Mouse (Mus musculus) midbrain, embryonic 10.5 days (tissue): ENCODE data around the gene B9d2. TPM values are rescaled to one million over a fixed set of nuclear protein-coding genes. Genes with fewer than 3 reads are reported as not detected.
A peak's percentile ranks its signal among the peaks of the same experiment; 100 is the strongest.

Experiments used
- DNase-seq: peaks from one replicate; pipeline ENCODE4 v3.0.0-alpha.2; 2017; ENCODE audit warnings: low spot score
- H3K27ac ChIP-seq: fragments of 300-500 bp; sonication (generic); replicated peaks from 2 replicates; pipeline ENCODE4 v1.5.1; 2016; ENCODE audit warnings: mild to moderate bottlenecking
- H3K27me3 ChIP-seq: fragments of 300-500 bp; sonication (generic); 2 replicates; pipeline ENCODE4 v1.6.1; 2016; ENCODE audit warnings: low read depth, mild to moderate bottlenecking; ENCODE audit not compliant: poor library complexity, severe bottlenecking
- H3K36me3 ChIP-seq: fragments of 300-500 bp; sonication (generic); 2 replicates; pipeline ENCODE4 v1.6.1; 2016; ENCODE audit warnings: mild to moderate bottlenecking, moderate library complexity
- H3K4me1 ChIP-seq: fragments of 300-500 bp; sonication (generic); 2 replicates; pipeline ENCODE4 v1.6.1; 2016
- H3K4me3 ChIP-seq: fragments of 300-500 bp; sonication (generic); 2 replicates; pipeline ENCODE4 v1.5.1; 2016; ENCODE audit warnings: mild to moderate bottlenecking, moderate library complexity
- H3K9me3 ChIP-seq: fragments of 300-500 bp; sonication (generic); replicated peaks from 2 replicates; pipeline ENCODE4 v1.6.1; 2016; ENCODE audit warnings: mild to moderate bottlenecking
- WGBS: fragments of 180-500 bp; shearing (Covaris S2); methylation state at CpG from one replicate; pipeline ENCODE4 v1.1.7; 2016; 5-methylcytosine and 5-hydroxymethylcytosine counted together
- polyA plus RNA-seq: library from polyadenylated mRNA; unstranded; fragments of >200 nt; fragmentation: Nextera tagmentation; extraction: Ambion mirVana; gene quantifications from 2 replicates; pipeline ENCODE4 v1.2.1, GENCODE M21; 2016

B9d2 gene
- polyA plus RNA-seq, 1 experiment from 2014 or later, result 38.9 TPM

- no peak for DNase-seq
- Histone ChIP-seq H3K9me3 (no peaks in the 10 kb centered on the region), H3K4me1 (peaks cover 25% of the 10 kb centered on the region), H3K27ac (no peak overlapping the region), H3K36me3 (no peaks in the 10 kb centered on the region), H3K4me3 (no peak overlapping the region), H3K27me3 (no peaks in the 10 kb centered on the region)
- 78% methylated on average over 11 of the region's 11 CpGs for WGBS
Observed at GRCm38 (mm10) chr7:25655601-25656428, 24.8 kb upstream of the B9d2 start.

GRCm38 (mm10) chr7:25657785-25658184 is 22.8 kb upstream of the B9d2 start:
- no peak for DNase-seq
- 42% methylated on average over 10 of the region's 10 CpGs for WGBS
- no peak overlapping the region for H3K27ac ChIP-seq

GRCm38 (mm10) chr7:25658657-25659472 is 21.7 kb upstream of the B9d2 start, which contains the start of the genes Bckdha and Exosc5:
Bckdha (minus strand) TSS chr7:25658981.
Exosc5 (plus strand) TSS chr7:25659164.
- Histone ChIP-seq H3K4me1 (peaks cover 25% of the 10 kb centered on the region), H3K9me3 (no peaks in the 10 kb centered on the region), H3K4me3 (peak within 1 kb of the TSS; percentile 77), H3K27ac (peak within 1 kb of the TSS; percentile 95), H3K27me3 (no peaks in the 10 kb centered on the region), H3K36me3 (peaks cover 26% of the 10 kb centered on the region)
- peak; percentile 99 for DNase-seq
- WGBS, result under 1% methylated on average over 50 of the region's 50 CpGs

More at GRCm38 (mm10) chr7:25657785-25658184, 22.8 kb upstream of the B9d2 start:
- Histone ChIP-seq H3K4me1 (peaks cover 25% of the 10 kb centered on the region), H3K9me3 (no peaks in the 10 kb centered on the region), H3K27me3 (no peaks in the 10 kb centered on the region), H3K36me3 (peaks cover 17% of the 10 kb centered on the region), H3K4me3 (peak overlapping the region; percentile 77)

GRCm38 (mm10) chr7:25666381-25666780 is 14.2 kb upstream of the B9d2 start:
- peaks cover 76% of the 10 kb centered on the region for H3K36me3 ChIP-seq
- no peaks in the 10 kb centered on the region for H3K9me3 ChIP-seq
- 93% methylated on average over 8 of the region's 8 CpGs for WGBS
- H3K27ac ChIP-seq, result no peak overlapping the region
- H3K4me3 ChIP-seq, result no peak overlapping the region
- no peaks in the 10 kb centered on the region; the same call in 1 of the 2 replicates for H3K4me1 ChIP-seq
- DNase-seq, result no peak
- H3K27me3 ChIP-seq, result no peaks in the 10 kb centered on the region

- H3K27me3 ChIP-seq, result peaks cover 12% of the 10 kb centered on the region
- H3K4me3 ChIP-seq, result no peak overlapping the region
- WGBS, result 91% methylated on average over 10 of the region's 10 CpGs
- H3K27ac ChIP-seq, result no peak overlapping the region
- no peaks in the 10 kb centered on the region for H3K4me1 ChIP-seq
- no peaks in the 10 kb centered on the region for H3K9me3 ChIP-seq
- no peak for DNase-seq
- peaks cover 52% of the 10 kb centered on the region for H3K36me3 ChIP-seq
Observed at GRCm38 (mm10) chr7:25669158-25669557, 11.4 kb upstream of the B9d2 start.

GRCm38 (mm10) chr7:25669631-25670030 is 10.9 kb upstream of the B9d2 start:
- Histone ChIP-seq H3K4me3 (no peak overlapping the region), H3K27ac (no peak overlapping the region), H3K27me3 (peaks cover 16% of the 10 kb centered on the region), H3K36me3 (peaks cover 47% of the 10 kb centered on the region), H3K9me3 (no peaks in the 10 kb centered on the region), H3K4me1 (peaks cover 3% of the 10 kb centered on the region)
- WGBS, result 77% methylated on average over 9 of the region's 9 CpGs
- no peak for DNase-seq

- no peak for DNase-seq
- Histone ChIP-seq H3K9me3 (no peaks in the 10 kb centered on the region), H3K4me3 (no peak overlapping the region), H3K36me3 (peaks cover 43% of the 10 kb centered on the region), H3K27ac (no peak overlapping the region), H3K27me3 (peaks cover 21% of the 10 kb centered on the region), H3K4me1 (peaks cover 8% of the 10 kb centered on the region)
- WGBS, result 92% methylated on average over 4 of the region's 4 CpGs
Observed at GRCm38 (mm10) chr7:25670096-25670495, 10.5 kb upstream of the B9d2 start.

GRCm38 (mm10) chr7:25671686-25672085 is 8.9 kb upstream of the B9d2 start:
- DNase-seq, result no peak
- WGBS, result 74% methylated on average over 2 of the region's 2 CpGs
- H3K36me3 ChIP-seq, result peaks cover 27% of the 10 kb centered on the region

GRCm38 (mm10) chr7:25672442-25672841 is 8.1 kb upstream of the B9d2 start:
- Histone ChIP-seq H3K4me3 (no peak overlapping the region), H3K36me3 (peaks cover 19% of the 10 kb centered on the region), H3K27me3 (peaks cover 42% of the 10 kb centered on the region), H3K27ac (no peak overlapping the region), H3K4me1 (peaks cover 10% of the 10 kb centered on the region), H3K9me3 (no peaks in the 10 kb centered on the region)
- 58% methylated on average over 4 of the region's 4 CpGs for WGBS
- no peak for DNase-seq

More at GRCm38 (mm10) chr7:25671686-25672085, 8.9 kb upstream of the B9d2 start:
- H3K4me3 ChIP-seq, result no peak overlapping the region
- H3K9me3 ChIP-seq, result no peaks in the 10 kb centered on the region
- peaks cover 10% of the 10 kb centered on the region for H3K4me1 ChIP-seq
- peaks cover 37% of the 10 kb centered on the region for H3K27me3 ChIP-seq
- H3K27ac ChIP-seq, result no peak overlapping the region

- DNase-seq, result no peak
- H3K36me3 ChIP-seq, result peaks cover under 1% of the 10 kb centered on the region
- peaks cover 10% of the 10 kb centered on the region for H3K4me1 ChIP-seq
- H3K27ac ChIP-seq, result no peak overlapping the region
- peaks cover 55% of the 10 kb centered on the region for H3K27me3 ChIP-seq
- H3K9me3 ChIP-seq, result no peaks in the 10 kb centered on the region
- H3K4me3 ChIP-seq, result peak overlapping the region; percentile 46
- WGBS, result 28% methylated on average over 9 of the region's 9 CpGs
Observed at GRCm38 (mm10) chr7:25674297-25674696, 6.3 kb upstream of the B9d2 start.

- Histone ChIP-seq H3K36me3 (no peaks in the 10 kb centered on the region), H3K27ac (no peak within 1 kb of the TSS), H3K9me3 (no peaks in the 10 kb centered on the region), H3K27me3 (peaks cover 60% of the 10 kb centered on the region), H3K4me3 (peak within 1 kb of the TSS; percentile 46), H3K4me1 (peaks cover 10% of the 10 kb centered on the region)
- WGBS, result 4% methylated on average over 26 of the region's 29 CpGs
- DNase-seq, result no peak
Observed at GRCm38 (mm10) chr7:25674719-25675300, 5.8 kb upstream of the B9d2 start, which contains the start of gene Tmem91. Tmem91 (minus strand) TSS chr7:25675166.

- peaks cover 60% of the 10 kb centered on the region for H3K27me3 ChIP-seq
- DNase-seq, result no peak
Observed at GRCm38 (mm10) chr7:25675405-25675804, 5.2 kb upstream of the B9d2 start.

More at GRCm38 (mm10) chr7:25675405-25675804, 5.2 kb upstream of the B9d2 start:
- Histone ChIP-seq H3K4me1 (peaks cover 15% of the 10 kb centered on the region), H3K4me3 (peak overlapping the region; percentile 46), H3K27ac (no peak overlapping the region), H3K36me3 (no peaks in the 10 kb centered on the region), H3K9me3 (no peaks in the 10 kb centered on the region)
- 44% methylated on average over 6 of the region's 6 CpGs for WGBS
